Mouse (Mus musculus): ENCODE results near the gene Ttll13.

- TF ChIP-seq POLR2A (IDR thresholded peaks at IDR 0.05; ENCODE audit: insufficient read depth, low read depth, low read length) (no peak), CTCF (IDR thresholded peaks at IDR 0.05; ENCODE audit: insufficient read depth, low read depth, low read length) (no peak)
Observed at GRCm38 (mm10) chr7:80296462-80296861, 50.3 kb downstream of the Ttll13 start.

Measured in olfactory bulb, adult 2 months (tissue).